Comparison of ENCODE assay signal across 18 mouse cellular contexts in the genomic region with DNA sequence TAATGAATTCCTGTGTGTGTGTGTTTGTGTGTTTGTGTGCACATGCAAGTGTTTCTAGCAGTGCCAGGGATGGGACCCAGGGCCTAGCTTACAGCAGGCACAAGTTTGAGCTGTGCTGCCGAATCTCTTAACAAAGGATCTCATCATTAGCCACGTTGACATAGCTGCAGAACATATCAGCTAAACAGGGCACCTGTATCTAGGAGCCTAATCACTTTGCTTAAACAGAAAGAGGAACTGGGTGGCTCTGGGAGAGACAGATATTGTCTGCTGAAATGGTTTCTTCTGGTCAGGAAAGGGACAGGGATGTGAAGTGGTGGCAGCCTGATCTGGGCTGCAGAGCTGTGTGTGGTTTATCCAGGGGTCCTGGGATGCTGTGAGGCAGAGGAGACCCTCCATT.
A peak's percentile ranks its signal among the peaks of the same experiment; 100 is the strongest.
DNase-seq lines count a peak whose midpoint lies in the region; ATAC-seq lines count a peak whose summit lies in the region.
"Had no signal": no experiment of that assay in that cellular context is flagged by ENCODE, and none has a peak within 500 bp of the region (broad histone marks: within the 10 kb centered on the region; RNA-seq: fewer than 3 reads in every experiment).

No protein-coding gene starts in this region.

- H3K27me3 ChIP-seq in kidney, embryonic 15.5 days = no peaks in the 10 kb centered on the region
- no peaks in the 10 kb centered on the region for H3K27me3 ChIP-seq in midbrain, embryonic 11.5 days (ENCODE audit: control insufficient read depth, insufficient read depth, low read length)
- no peaks in the 10 kb centered on the region for H3K27me3 ChIP-seq in midbrain, embryonic 13.5 days
- H3K27me3 ChIP-seq: hindbrain, embryonic 12.5 days; neural tube, embryonic 13.5 days; stomach, embryonic 15.5 days had no signal

- H3K36me3 ChIP-seq in kidney, embryonic 15.5 days = no peaks in the 10 kb centered on the region
- no peaks in the 10 kb centered on the region for H3K36me3 ChIP-seq in midbrain, embryonic 11.5 days (ENCODE audit: control insufficient read depth, insufficient read depth, low read length)
- H3K36me3 ChIP-seq in midbrain, embryonic 13.5 days = no peaks in the 10 kb centered on the region
- H3K36me3 ChIP-seq: hindbrain, embryonic 12.5 days; neural tube, embryonic 13.5 days; stomach, embryonic 15.5 days had no signal

- ATAC-seq in kidney, embryonic 15.5 days (replicated peaks; ENCODE audit: low FRiP score) = no peak
- ATAC-seq in midbrain, embryonic 11.5 days (ENCODE audit: low FRiP score) = no peak
- ATAC-seq in midbrain, embryonic 13.5 days = no peak
- ATAC-seq in common myeloid progenitor, adult 5-6 weeks (replicated peaks; ENCODE audit: low read depth, poor library complexity, severe bottlenecking) = peak; percentile 68; the same call in 1 of the 2 replicates
- ATAC-seq: forebrain, embryonic 16.5 days; inflammation-experienced regulatory T-cells, adult 6 months had no signal

- H3K4me3 ChIP-seq in kidney, embryonic 15.5 days (replicated peaks) = no peak overlapping the region
- no peak overlapping the region for H3K4me3 ChIP-seq in midbrain, embryonic 11.5 days (ENCODE audit: low read depth, low read length)
- no peak overlapping the region for H3K4me3 ChIP-seq in midbrain, embryonic 13.5 days (replicated peaks)
- H3K4me3 ChIP-seq: hindbrain, embryonic 12.5 days; neural tube, embryonic 13.5 days; stomach, embryonic 15.5 days had no signal

- H3K4me1 ChIP-seq in kidney, embryonic 15.5 days = peaks cover 28% of the 10 kb centered on the region; the same call in 1 of the 2 replicates
- H3K4me1 ChIP-seq in midbrain, embryonic 11.5 days (ENCODE audit: control insufficient read depth, insufficient read depth, low read length) = no peaks in the 10 kb centered on the region
- peaks cover 14% of the 10 kb centered on the region for H3K4me1 ChIP-seq in midbrain, embryonic 13.5 days (replicated peaks)
- H3K4me1 ChIP-seq: stomach, embryonic 15.5 days had no signal

- H3K27ac ChIP-seq in kidney, embryonic 15.5 days = peak overlapping the region; percentile 7; the same call in 1 of the 2 replicates
- H3K27ac ChIP-seq in midbrain, embryonic 11.5 days (ENCODE audit: low read depth, low read length) = no peak overlapping the region
- no peak overlapping the region for H3K27ac ChIP-seq in midbrain, embryonic 13.5 days
- H3K27ac ChIP-seq: hindbrain, embryonic 12.5 days; neural tube, embryonic 13.5 days; stomach, embryonic 15.5 days had no signal

- no peak for DNase-seq in kidney, postnatal 36 days
- DNase-seq in midbrain, embryonic 11.5 days (ENCODE audit: low spot score, missing footprints) = peak; percentile 72
- no peak for DNase-seq in adrenal gland, adult (ENCODE audit: inconsistent age in 2 of 2, low spot score in 1 of 2)
- DNase-seq in urinary bladder, postnatal 25 days (ENCODE audit: low spot score) = no peak
- DNase-seq: embryo, embryonic 11 days; gastrocnemius, postnatal 10 days; kidney, postnatal 25 days; lung, adult 2 months; lung, postnatal 4 days; right cerebral cortex, postnatal 14 days had no signal

- H3K9me3 ChIP-seq in kidney, embryonic 15.5 days (replicated peaks) = no peaks in the 10 kb centered on the region
- H3K9me3 ChIP-seq in midbrain, embryonic 11.5 days (ENCODE audit: control insufficient read depth, low read length) = no peaks in the 10 kb centered on the region
- no peaks in the 10 kb centered on the region for H3K9me3 ChIP-seq in midbrain, embryonic 13.5 days
- H3K9me3 ChIP-seq: hindbrain, embryonic 12.5 days; neural tube, embryonic 13.5 days; stomach, embryonic 15.5 days had no signal

- no peak overlapping the region for H3K4me2 ChIP-seq in kidney, embryonic 15.5 days
- no peak overlapping the region for H3K4me2 ChIP-seq in midbrain, embryonic 11.5 days
- H3K4me2 ChIP-seq in midbrain, embryonic 13.5 days (replicated peaks) = no peak overlapping the region
- H3K4me2 ChIP-seq: hindbrain, embryonic 12.5 days; neural tube, embryonic 13.5 days; stomach, embryonic 15.5 days had no signal

- H3K9ac ChIP-seq in kidney, embryonic 15.5 days = no peak overlapping the region
- no peak overlapping the region for H3K9ac ChIP-seq in midbrain, embryonic 11.5 days (ENCODE audit: low read length)
- H3K9ac ChIP-seq in midbrain, embryonic 13.5 days (replicated peaks) = no peak overlapping the region
- H3K9ac ChIP-seq: hindbrain, embryonic 12.5 days; neural tube, embryonic 13.5 days; stomach, embryonic 15.5 days had no signal

- 70% methylated on average over 2 of the region's 2 CpGs for WGBS in kidney, embryonic 15.5 days
- 66% methylated on average over 2 of the region's 2 CpGs for WGBS in midbrain, embryonic 11.5 days
- WGBS in midbrain, embryonic 13.5 days = 68% methylated on average over 2 of the region's 2 CpGs
